Mouse (Mus musculus): Measurements from ENCODE around the gene Primpol. TPM values are rescaled to one million over a fixed set of nuclear protein-coding genes. Genes with fewer than 3 reads are reported as not detected.

Gene Primpol
- 1 to 10 TPM; 4.3 to 8.7 TPM for total RNA-seq (2021)
- long read RNA-seq, experiment 1, partial matches to known transcripts, result 0 of 1 reads
- long read RNA-seq, experiment 1, other reads (novel, unspliced or antisense), result 0 of 1 reads
- long read RNA-seq, experiment 2, partial matches to known transcripts, result 0 of 4 reads
- long read RNA-seq, experiment 2, other reads (novel, unspliced or antisense), result 0 of 4 reads

GRCm38 (mm10) chr8:46616879-46617689, at the start of gene Primpol, which contains the start of gene Casp3:
TSS of gene Primpol (minus strand) at chr8:46617212.
TSS of gene Casp3 (plus strand) at chr8:46617291.
- TF ChIP-seq CTCF (conservative IDR thresholded peaks at IDR 0.05), result 0 out of 2 replicates have a peak, but pooled peaks have one; percentile 10
- peak; percentile 91 to 92 for DNase-seq (ENCODE audit: low spot score in 2 of 2)
- Histone ChIP-seq H3K27ac (peak within 1 kb of the TSS; percentile 82), H3K4me3 (peak within 1 kb of the TSS; percentile 75)

DNA sequence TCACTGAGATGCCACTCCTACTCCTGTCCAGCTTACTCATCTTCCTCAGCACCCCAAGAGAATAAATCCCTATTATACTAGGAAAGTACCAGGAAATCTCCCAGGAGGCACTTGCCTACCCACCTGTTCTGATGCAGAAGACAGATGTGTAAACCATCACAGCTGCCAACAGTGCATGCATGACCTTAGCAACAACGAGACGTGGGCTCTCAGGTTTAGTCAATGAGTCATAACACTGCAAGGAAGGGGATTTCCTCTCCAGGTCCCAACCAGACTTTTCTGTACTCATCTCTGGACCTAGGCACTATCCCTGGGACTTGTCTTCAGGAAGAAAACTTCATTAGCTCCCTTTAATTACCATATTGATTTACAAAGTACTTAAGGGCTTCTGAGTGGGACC, 38.9 kb upstream of the Primpol start:
- TF ChIP-seq CTCF (conservative IDR thresholded peaks at IDR 0.05), result no peak
- no peak for DNase-seq (ENCODE audit: low spot score in 2 of 2)
- Histone ChIP-seq H3K27ac (no peak overlapping the region), H3K4me3 (no peak overlapping the region)

- Histone ChIP-seq H3K4me3 (no peak overlapping the region), H3K27ac (no peak overlapping the region)
- DNase-seq (ENCODE audit: low spot score in 2 of 2), result no peak
- no peak for TF ChIP-seq CTCF (conservative IDR thresholded peaks at IDR 0.05)
Observed at GRCm38 (mm10) chr8:46651872-46652271, 34.9 kb upstream of the Primpol start.

GRCm38 (mm10) chr8:46648421-46648820, 31.4 kb upstream of the Primpol start:
- DNase-seq (ENCODE audit: low spot score in 2 of 2), result no peak
- no peak for TF ChIP-seq CTCF (conservative IDR thresholded peaks at IDR 0.05)
- H3K4me3 ChIP-seq, result no peak overlapping the region
- no peak overlapping the region for H3K27ac ChIP-seq

DNA sequence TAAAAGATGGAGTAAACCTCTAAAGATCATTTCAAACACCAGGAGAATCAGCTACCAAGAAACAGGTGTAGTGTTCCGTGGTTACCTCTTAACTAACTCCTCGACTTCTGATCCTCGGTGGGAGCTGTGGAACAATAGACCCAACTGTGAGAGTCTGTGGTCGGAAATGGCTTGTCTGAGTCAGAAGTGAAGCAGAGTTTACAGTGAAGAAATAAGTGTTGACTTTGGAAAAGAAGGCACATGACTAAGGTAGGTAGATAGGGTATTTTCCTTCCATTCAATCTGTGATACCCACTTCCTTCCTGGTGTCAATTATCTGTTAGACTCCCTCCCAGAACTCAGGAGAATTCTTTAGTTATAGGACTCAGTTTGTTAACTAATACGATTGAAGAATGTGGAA, 24.3 kb upstream of the Primpol start:
- TF ChIP-seq CTCF (conservative IDR thresholded peaks at IDR 0.05), result no peak
- Histone ChIP-seq H3K27ac (no peak overlapping the region), H3K4me3 (no peak overlapping the region)
- DNase-seq (ENCODE audit: low spot score in 2 of 2), result no peak

DNA sequence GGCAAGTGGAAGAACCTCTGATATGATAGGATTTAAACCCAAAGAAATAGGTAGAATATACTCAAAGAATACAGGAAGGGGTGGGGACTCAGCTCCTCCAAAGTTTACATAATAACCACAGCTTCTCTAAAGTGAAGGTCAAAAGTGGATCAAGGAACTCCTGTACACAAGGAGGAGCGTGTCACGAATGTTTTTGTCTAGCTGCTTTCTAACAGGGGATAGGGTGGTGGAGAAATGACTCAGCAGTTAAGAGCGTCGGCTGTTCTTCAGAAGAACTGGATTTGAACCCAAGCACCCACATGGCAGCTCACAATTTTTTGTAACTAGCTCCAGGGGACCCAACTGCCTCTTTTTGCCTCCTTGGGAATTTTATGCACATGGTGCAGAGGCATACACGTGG, 22.8 kb upstream of the Primpol start:
- Histone ChIP-seq H3K4me3 (no peak overlapping the region), H3K27ac (peak overlapping the region; percentile 55; the same call in 1 of the 2 replicates)
- no peak for TF ChIP-seq CTCF (conservative IDR thresholded peaks at IDR 0.05)
- DNase-seq (ENCODE audit: low spot score in 2 of 2), result no peak

GRCm38 (mm10) chr8:46639010-46639571, 22.1 kb upstream of the Primpol start:
- H3K4me3 ChIP-seq, result no peak overlapping the region; the same call in 1 of the 2 replicates
- TF ChIP-seq CTCF (conservative IDR thresholded peaks at IDR 0.05), result peak; percentile 33
- no peak for DNase-seq (ENCODE audit: low spot score in 2 of 2)
- H3K27ac ChIP-seq, result peak overlapping the region; percentile 55; the same call in 1 of the 2 replicates

GRCm38 (mm10) chr8:46630932-46631331, 13.9 kb upstream of the Primpol start:
- no peak for TF ChIP-seq CTCF (conservative IDR thresholded peaks at IDR 0.05)
- DNase-seq (ENCODE audit: low spot score in 2 of 2), result no peak
- no peak overlapping the region for H3K27ac ChIP-seq
- H3K4me3 ChIP-seq, result no peak overlapping the region

DNA sequence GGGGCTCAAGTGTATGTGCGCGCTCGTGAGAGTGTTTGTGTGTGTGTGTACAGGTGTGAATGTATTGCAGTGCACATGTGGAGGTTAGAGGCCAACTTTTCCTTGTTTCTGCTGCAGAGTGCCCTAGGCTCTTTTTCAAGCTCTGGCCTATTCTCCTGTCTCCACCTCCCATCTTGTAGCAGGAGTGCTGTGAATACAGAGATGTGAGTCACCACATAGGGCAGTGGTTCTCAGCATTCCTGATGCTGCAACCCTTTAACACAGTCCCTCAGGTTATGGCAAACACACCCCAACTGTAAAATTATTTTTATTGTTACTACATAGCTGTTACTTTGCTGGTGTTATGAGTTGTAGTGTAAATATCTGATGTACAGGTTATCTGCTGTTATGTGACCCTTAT, 13.4 kb upstream of the Primpol start:
- Histone ChIP-seq H3K27ac (no peak overlapping the region), H3K4me3 (no peak overlapping the region)
- no peak for DNase-seq (ENCODE audit: low spot score in 2 of 2)
- no peak for TF ChIP-seq CTCF (conservative IDR thresholded peaks at IDR 0.05)

DNA sequence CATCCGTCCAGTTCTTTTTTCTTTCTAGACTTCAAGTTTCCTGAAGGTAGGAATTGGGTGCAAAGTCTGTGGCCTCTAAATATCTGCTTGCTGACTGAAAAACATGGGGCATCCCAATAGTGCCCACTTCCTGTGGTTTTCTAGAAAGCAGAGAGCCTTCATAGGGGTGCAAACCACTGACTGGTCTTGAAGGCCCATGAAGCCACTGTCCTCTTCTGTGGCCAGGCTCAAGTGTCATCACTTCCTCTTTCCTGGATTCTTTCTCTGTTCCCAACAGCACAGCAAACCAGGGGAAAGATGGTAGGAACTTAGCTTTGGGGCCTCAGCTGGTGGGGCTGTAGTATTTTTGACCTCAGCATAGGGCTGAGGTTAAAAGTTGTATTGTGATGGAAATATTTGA, 11.6 kb upstream of the Primpol start:
- Histone ChIP-seq H3K4me3 (no peak overlapping the region), H3K27ac (no peak overlapping the region)
- TF ChIP-seq CTCF (conservative IDR thresholded peaks at IDR 0.05), result no peak
- DNase-seq (ENCODE audit: low spot score in 2 of 2), result no peak

DNA sequence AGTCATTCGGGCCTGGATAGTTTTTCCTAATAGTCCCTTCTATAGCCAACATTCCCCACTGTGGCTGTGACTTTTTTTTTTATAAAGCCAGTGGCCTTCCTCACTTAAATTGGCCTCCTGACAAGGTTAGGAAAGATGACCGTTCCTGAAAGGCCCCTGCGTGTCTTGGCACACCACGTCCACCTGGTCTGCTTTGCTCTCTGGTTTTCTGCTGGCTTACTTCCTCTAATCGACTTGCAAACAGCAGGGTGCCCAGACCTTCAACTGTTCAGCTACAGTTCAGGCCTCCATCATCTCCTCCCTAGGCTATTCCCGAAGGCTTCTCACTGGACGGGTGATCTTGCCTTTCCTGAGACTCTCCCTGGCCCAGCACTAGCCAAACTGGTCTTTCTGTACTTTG, 10.9 kb upstream of the Primpol start:
- Histone ChIP-seq H3K27ac (no peak overlapping the region), H3K4me3 (no peak overlapping the region)
- DNase-seq (ENCODE audit: low spot score in 2 of 2), result no peak
- TF ChIP-seq CTCF (conservative IDR thresholded peaks at IDR 0.05), result no peak

DNA sequence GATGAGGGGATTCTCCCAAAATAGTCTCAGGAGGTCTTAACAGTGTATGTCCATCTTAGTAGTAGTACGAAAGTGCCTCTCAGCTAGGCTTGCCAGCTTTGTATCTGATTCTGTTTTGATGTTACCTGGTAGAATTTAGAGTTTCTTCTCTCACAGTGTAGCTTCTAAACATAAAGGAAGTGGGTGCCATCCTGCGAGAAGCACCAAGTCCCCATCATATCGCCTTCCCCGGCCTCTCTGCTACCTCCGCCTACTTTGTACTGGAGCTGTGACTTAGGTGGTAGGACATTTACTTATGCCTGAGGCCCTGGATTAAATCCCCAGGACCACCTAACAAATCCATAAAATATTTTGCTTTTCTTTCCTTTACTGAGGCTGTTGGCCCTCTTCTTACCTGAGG, 9.6 kb upstream of the Primpol start:
- no peak for TF ChIP-seq CTCF (conservative IDR thresholded peaks at IDR 0.05)
- Histone ChIP-seq H3K27ac (no peak overlapping the region), H3K4me3 (no peak overlapping the region)
- DNase-seq (ENCODE audit: low spot score in 2 of 2), result no peak

DNA sequence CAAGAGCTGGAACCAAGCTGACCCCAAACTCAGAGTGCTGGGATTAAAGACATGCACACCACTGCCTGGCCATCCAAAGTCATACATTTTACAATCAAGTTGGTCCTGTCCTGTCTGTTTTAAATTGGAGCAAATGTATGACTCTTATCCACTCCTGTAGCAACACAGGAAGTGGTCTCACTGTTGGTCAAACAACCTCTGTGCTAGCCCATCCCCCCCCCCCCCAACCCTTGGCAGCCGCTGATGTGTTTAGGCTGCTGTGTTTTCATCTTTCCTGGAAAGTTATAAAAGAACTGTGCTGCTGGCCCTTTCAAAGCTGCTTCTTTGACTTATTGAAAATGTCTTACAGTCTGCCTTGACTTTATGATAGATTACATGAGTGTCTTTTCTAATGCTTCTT, 8.2 kb upstream of the Primpol start:
- no peak overlapping the region for H3K27ac ChIP-seq
- DNase-seq (ENCODE audit: low spot score in 2 of 2), result no peak
- no peak overlapping the region for H3K4me3 ChIP-seq
- TF ChIP-seq CTCF (conservative IDR thresholded peaks at IDR 0.05), result no peak
